Mouse (Mus musculus) liver, adult 2 months (tissue): ENCODE results near the gene Fancd2os. TPM values are rescaled to one million over a fixed set of nuclear protein-coding genes. Genes with fewer than 3 reads are reported as not detected.

ENCODE experiments used
- DNase-seq: peaks from one replicate; pipeline ENCODE4 v3.0.0-alpha.2; 2011; ENCODE audit warnings: low read depth, low spot score; ENCODE audit errors: extremely low read depth
- H3K27ac ChIP-seq: fragments of 200-500 bp; replicated peaks from 2 replicates; pipeline ENCODE4 v1.5.1; 2012; ENCODE audit warnings: low read depth, mild to moderate bottlenecking, control low read depth, inconsistent platforms, low read length; ENCODE audit not compliant: insufficient read depth
- H3K27me3 ChIP-seq: fragments of 200-500 bp; 2 replicates; pipeline ENCODE4 v1.6.1; 2012; ENCODE audit warnings: mild to moderate bottlenecking, moderate library complexity, low read length, inconsistent platforms; ENCODE audit not compliant: control insufficient read depth, insufficient read depth
- H3K36me3 ChIP-seq: fragments of 200-500 bp; 2 replicates; pipeline ENCODE4 v1.6.1; 2012; ENCODE audit warnings: low read length, inconsistent platforms; ENCODE audit not compliant: control insufficient read depth, insufficient read depth
- H3K4me1 ChIP-seq: fragments of 200-500 bp; 2 replicates; pipeline ENCODE4 v1.6.1; 2011; ENCODE audit warnings: low read length; ENCODE audit not compliant: control insufficient read depth, insufficient read depth
- H3K4me3 ChIP-seq: fragments of 200-500 bp; 2 replicates; pipeline ENCODE4 v1.5.1; 2011; ENCODE audit warnings: low read depth, mild to moderate bottlenecking, control low read depth, low read length, moderate library complexity; ENCODE audit not compliant: insufficient read depth
- H3K79me2 ChIP-seq: fragments of 200-500 bp; 2 replicates; pipeline ENCODE4 v1.6.1; 2012; ENCODE audit warnings: inconsistent platforms, mild to moderate bottlenecking, low read length, moderate library complexity; ENCODE audit not compliant: control insufficient read depth, insufficient read depth
- H3K9ac ChIP-seq: fragments of 200-500 bp; 2 replicates; pipeline ENCODE4 v1.6.1; 2012; ENCODE audit warnings: low read depth, mild to moderate bottlenecking, control low read depth, inconsistent platforms, low read length
- CTCF ChIP-seq: fragments of 200-500 bp; IDR thresholded peaks from 2 replicates; pipeline ENCODE4 v1.5.1; 2011; ENCODE audit warnings: low read depth, low read length, control low read depth
- POLR2A ChIP-seq: fragments of 200-500 bp; IDR thresholded peaks from 2 replicates; pipeline ENCODE4 v1.6.1; 2011; ENCODE audit warnings: low read length, control low read depth; ENCODE audit not compliant: insufficient read depth; ENCODE audit errors: extremely low read depth
- WGBS: fragments of 180-500 bp; shearing (Covaris S2); methylation state at CpG from one replicate; pipeline ENCODE4 v1.1.7; 2018; 5-methylcytosine and 5-hydroxymethylcytosine counted together
- polyA plus RNA-seq: library from polyadenylated mRNA; depleted of rRNA; stranded (reverse); fragments of >200 nt; gene quantifications from 2 replicates; pipeline ENCODE4 v1.2.3, GENCODE M21; 2012
- total RNA-seq: library from RNA; depleted of rRNA; stranded (reverse); fragments of >200 nt; gene quantifications from 2 replicates; pipeline ENCODE4 v1.2.3, GENCODE M21; 2014

Fancd2os gene
- total and polyA plus RNA-seq, 2 experiments = not detected

DNA sequence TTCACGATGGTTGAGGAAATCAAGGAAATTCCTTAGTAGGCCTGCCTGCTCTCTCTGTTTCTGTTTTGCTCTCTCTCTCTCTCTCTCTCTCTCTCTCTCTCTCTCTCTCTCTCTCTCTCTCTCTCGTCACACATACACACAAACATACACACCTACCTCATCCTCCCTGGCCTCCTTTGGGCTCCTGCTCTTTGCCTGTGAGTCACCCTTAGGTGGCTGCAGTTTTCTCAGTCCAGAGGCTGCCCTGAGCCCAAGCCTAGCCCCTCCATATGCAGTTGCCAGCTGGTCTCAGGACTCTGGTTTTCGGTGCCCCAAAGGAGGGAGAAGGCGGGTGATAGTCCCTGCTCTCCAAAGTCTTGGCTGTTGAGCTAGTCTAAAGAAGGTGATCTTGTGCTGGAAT lies 42.5 kb upstream of the Fancd2os start:
- 58% methylated on average over 4 of the region's 4 CpGs for WGBS
- DNase-seq = no peak
- Histone ChIP-seq H3K4me1 (peaks cover 42% of the 10 kb centered on the region), H3K9ac (peak overlapping the region; percentile 9; the same call in 1 of the 2 replicates), H3K4me3 (no peak overlapping the region), H3K79me2 (peaks cover 46% of the 10 kb centered on the region; the same call in 1 of the 2 replicates), H3K36me3 (peaks cover 4% of the 10 kb centered on the region; the same call in 1 of the 2 replicates), H3K27me3 (no peaks in the 10 kb centered on the region), H3K27ac (peak overlapping the region; percentile 52)
- TF ChIP-seq POLR2A (no peak), CTCF (no peak)

DNA sequence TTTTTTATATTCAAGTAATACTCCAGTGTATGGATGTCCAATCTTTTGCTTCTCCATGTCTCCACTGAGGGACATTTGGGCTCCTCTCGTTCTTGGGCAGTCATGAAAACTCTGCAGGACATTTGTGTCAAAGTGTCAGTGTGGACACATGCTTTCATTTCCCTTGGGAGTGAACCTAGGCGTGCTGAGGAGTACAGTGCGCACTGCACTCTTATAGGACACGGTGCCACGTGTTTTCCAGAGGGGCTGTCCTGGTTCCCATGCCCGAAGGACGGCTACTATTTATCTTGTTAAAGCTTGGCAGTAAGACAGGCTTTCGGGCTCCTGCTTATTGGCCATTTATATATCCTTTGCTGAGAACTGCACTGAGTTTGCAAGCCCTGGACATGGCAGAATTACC lies 42.1 kb upstream of the Fancd2os start:
- DNase-seq = peak; percentile 81
- WGBS = 35% methylated on average over 8 of the region's 8 CpGs
- H3K9ac ChIP-seq = no peak overlapping the region
- H3K27ac ChIP-seq = peak overlapping the region; percentile 52
- H3K36me3 ChIP-seq = 0 out of 2 replicates have a peak, but pooled peaks cover 1% of the 10 kb centered on the region
- peaks cover 46% of the 10 kb centered on the region; the same call in 1 of the 2 replicates for H3K79me2 ChIP-seq
- TF ChIP-seq POLR2A = no peak
- no peak for TF ChIP-seq CTCF
- no peak overlapping the region for H3K4me3 ChIP-seq
- peaks cover 42% of the 10 kb centered on the region for H3K4me1 ChIP-seq
- H3K27me3 ChIP-seq = no peaks in the 10 kb centered on the region

DNA sequence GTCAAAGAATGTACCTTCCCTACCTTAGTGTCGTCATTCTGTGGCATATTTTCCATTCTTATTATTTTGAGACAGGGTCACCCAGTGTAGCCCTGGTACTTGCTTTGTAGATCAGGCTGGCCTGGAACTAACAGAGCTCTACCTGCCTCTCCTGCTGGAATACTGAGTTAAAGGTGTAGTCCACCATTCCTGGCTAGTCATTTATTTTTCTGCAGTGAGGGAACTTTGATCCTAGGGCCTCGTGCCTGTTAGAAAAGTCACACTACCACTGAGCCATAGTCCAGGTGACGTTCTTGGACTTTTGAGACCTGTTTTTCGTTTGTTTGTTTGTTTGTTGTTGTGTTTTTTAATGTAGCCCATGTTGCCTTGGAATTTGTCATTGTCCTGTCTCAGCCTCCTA lies 38.7 kb upstream of the Fancd2os start:
- H3K79me2 ChIP-seq = peaks cover 29% of the 10 kb centered on the region; the same call in 1 of the 2 replicates
- DNase-seq = peak; percentile 91
- H3K4me3 ChIP-seq = peak overlapping the region; percentile 66
- H3K4me1 ChIP-seq = peaks cover 32% of the 10 kb centered on the region
- peak overlapping the region; percentile 95 for H3K27ac ChIP-seq
- no peaks in the 10 kb centered on the region for H3K36me3 ChIP-seq
- H3K9ac ChIP-seq = peak overlapping the region; percentile 74; the same call in 1 of the 2 replicates
- no peaks in the 10 kb centered on the region for H3K27me3 ChIP-seq
- no peak for TF ChIP-seq POLR2A
- TF ChIP-seq CTCF = no peak
- WGBS = 29% methylated on average over 4 of the region's 4 CpGs

DNA sequence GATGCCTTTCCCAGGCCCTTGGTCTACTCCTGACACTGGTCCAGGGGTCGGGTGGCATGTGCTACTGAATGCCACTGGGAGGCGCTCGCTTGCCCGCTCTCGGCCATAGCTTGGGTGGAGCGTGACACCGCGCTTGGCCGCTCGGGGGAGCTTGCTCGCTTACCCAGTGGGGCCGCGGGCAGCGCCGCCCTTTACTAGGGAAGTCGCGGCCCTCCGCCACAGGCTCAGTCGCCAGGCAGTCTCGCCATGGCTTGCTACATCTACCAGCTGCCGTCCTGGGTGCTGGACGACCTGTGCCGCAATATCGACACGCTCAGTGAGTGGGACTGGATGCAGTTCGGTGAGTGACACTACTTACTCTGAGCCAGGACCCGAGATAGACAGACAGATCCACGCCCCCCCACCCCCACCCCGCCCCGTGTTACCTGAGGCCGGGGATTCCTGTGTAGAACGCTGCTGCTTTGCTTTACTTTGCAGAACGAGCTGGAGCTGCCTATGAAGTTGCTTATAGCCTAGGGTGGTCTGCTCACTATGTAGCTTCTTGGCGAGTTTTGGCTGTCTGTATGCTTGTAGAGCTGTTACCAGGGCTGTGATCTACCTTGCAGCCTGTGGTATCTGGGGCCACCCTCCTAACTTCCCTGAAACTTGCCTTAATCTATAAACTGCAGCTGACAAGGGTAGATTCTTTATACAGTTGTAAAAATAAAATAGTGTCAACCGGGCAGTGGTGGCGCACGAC lies 38.0 kb upstream of the Fancd2os start, which contains the start of gene Irak2:
Gene Irak2, plus strand, starts transcription at position 166 of the 739 bp plus-strand sequence.
- peak within 1 kb of the TSS; percentile 66 for H3K4me3 ChIP-seq
- no peaks in the 10 kb centered on the region for H3K36me3 ChIP-seq
- peak within 1 kb of the TSS; percentile 95 for H3K27ac ChIP-seq
- peak within 1 kb of the TSS; percentile 76 for H3K9ac ChIP-seq
- WGBS = 2% methylated on average over 37 of the region's 37 CpGs
- no peaks in the 10 kb centered on the region for H3K27me3 ChIP-seq
- peak; percentile 78 for DNase-seq
- H3K4me1 ChIP-seq = peaks cover 27% of the 10 kb centered on the region
- peaks cover 27% of the 10 kb centered on the region; the same call in 1 of the 2 replicates for H3K79me2 ChIP-seq
- TF ChIP-seq CTCF (peak; percentile 98), POLR2A (peak; percentile 89)

DNA sequence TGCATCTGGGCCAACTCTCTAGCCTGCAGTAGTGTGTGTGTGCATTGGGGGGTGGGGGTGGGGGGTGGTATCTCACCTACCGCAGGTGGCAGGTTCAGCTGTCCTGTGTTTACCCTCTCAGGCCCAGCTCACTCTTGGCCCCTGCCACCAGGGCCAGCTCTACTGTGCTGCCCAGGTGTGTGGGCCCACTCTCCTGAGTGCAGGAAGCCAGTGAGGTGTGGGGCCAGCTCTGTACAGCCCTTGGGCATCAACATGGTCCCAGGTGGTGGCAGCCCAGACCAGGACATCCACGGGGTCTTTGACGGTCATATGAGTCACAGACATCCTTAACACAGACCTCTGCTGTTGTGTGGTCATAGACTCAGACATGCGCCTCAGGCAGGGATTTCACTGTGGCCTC lies 32.3 kb upstream of the Fancd2os start:
- H3K9ac ChIP-seq = no peak overlapping the region
- no peaks in the 10 kb centered on the region for H3K4me1 ChIP-seq
- no peak overlapping the region for H3K4me3 ChIP-seq
- H3K36me3 ChIP-seq = peaks cover 11% of the 10 kb centered on the region
- no peak for DNase-seq
- no peaks in the 10 kb centered on the region for H3K79me2 ChIP-seq
- WGBS = 86% methylated on average over 4 of the region's 4 CpGs
- TF ChIP-seq CTCF (no peak), POLR2A (no peak)
- H3K27me3 ChIP-seq = no peaks in the 10 kb centered on the region
- no peak overlapping the region for H3K27ac ChIP-seq

DNA sequence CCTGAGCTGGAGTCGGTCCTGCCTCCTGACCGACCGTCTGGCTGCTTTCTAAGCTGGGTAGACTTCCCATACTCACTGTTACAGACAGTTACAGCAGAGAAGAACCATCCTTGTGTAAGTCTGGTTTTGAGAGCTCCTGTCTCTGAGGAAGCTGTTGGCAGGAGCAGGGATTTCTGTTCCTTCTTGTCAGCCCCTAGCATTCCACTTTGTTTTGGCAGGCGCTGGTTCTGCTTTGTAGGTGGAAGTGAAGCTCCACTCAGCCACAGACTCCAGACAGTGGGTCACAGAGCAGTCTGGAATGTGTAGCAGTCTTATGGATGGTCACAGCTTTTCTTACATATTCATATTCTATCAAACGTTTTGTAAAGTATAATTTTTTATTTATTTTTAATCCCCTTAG lies 29.8 kb upstream of the Fancd2os start:
- H3K9ac ChIP-seq = no peak overlapping the region
- 79% methylated on average over 5 of the region's 5 CpGs for WGBS
- no peak for TF ChIP-seq POLR2A
- TF ChIP-seq CTCF = no peak

More for the DNA sequence above, 29.8 kb upstream of the Fancd2os start:
- Histone ChIP-seq H3K27me3 (no peaks in the 10 kb centered on the region), H3K4me1 (no peaks in the 10 kb centered on the region), H3K36me3 (peaks cover 13% of the 10 kb centered on the region), H3K4me3 (no peak overlapping the region), H3K79me2 (peaks cover 5% of the 10 kb centered on the region; the same call in 1 of the 2 replicates), H3K27ac (no peak overlapping the region)
- no peak for DNase-seq
